Mouse (Mus musculus) cerebellum, postnatal 36 days (tissue): ENCODE measurements at regions not wholly inside any gene's neighbourhood (a gene's known extent, or its start where the extent isn't known, plus 50 kb on each side); places are given as distances from the start of the nearest gene placed in this dataset.

Experiments
- DNase-seq, 2 experiments: peaks; one replicate each; pipeline ENCODE4 v3.0.0; 2021 to 2022; ENCODE audit warnings: mixed read lengths in 2 of 2

- no peak for DNase-seq
These were observed 216.4 kb downstream of the Lmx1a start for GRCm38 (mm10) chr1:167905424-167905823.

- DNase-seq, result no peak
These were observed 223.0 kb downstream of the Lmx1a start for GRCm38 (mm10) chr1:167912074-167912473.

- peak; percentile 71 to 78 for DNase-seq
These were observed 226.0 kb downstream of the Lmx1a start for GRCm38 (mm10) chr1:167914982-167915561.

- no peak for DNase-seq
These were observed 226.7 kb downstream of the Lmx1a start for GRCm38 (mm10) chr1:167915578-167916275.

- DNase-seq, result no peak
These were observed 233.9 kb downstream of the Lmx1a start for GRCm38 (mm10) chr1:167922917-167923316.

GRCm38 (mm10) chr1:167928060-167928467, 239.0 kb downstream of the Lmx1a start:
- no peak for DNase-seq

GRCm38 (mm10) chr1:167929729-167930341, 240.8 kb downstream of the Lmx1a start:
- no peak for DNase-seq

- DNase-seq, result peak in 1 of 2 experiments; percentile 13
These were observed 243.1 kb downstream of the Lmx1a start for GRCm38 (mm10) chr1:167932088-167932487.

- DNase-seq, result no peak
These were observed 247.7 kb downstream of the Lmx1a start for GRCm38 (mm10) chr1:167936726-167937125.

- DNase-seq, result no peak
These were observed 249.1 kb downstream of the Lmx1a start for GRCm38 (mm10) chr1:167938176-167938575.

- peak in 1 of 2 experiments; percentile 11 for DNase-seq
These were observed 253.0 kb downstream of the Lmx1a start for GRCm38 (mm10) chr1:167942037-167942470.

- no peak for DNase-seq
These were observed 254.1 kb downstream of the Lmx1a start for GRCm38 (mm10) chr1:167943121-167943520.

GRCm38 (mm10) chr1:167945615-167946252, 256.7 kb downstream of the Lmx1a start:
- DNase-seq, result no peak

- DNase-seq, result no peak
These were observed 258.8 kb downstream of the Lmx1a start for GRCm38 (mm10) chr1:167947866-167948265.

GRCm38 (mm10) chr1:167951717-167952116, 262.7 kb downstream of the Lmx1a start:
- no peak for DNase-seq

GRCm38 (mm10) chr1:167958531-167958930, 269.5 kb downstream of the Lmx1a start:
- no peak for DNase-seq

GRCm38 (mm10) chr1:167969545-167969944, 280.5 kb downstream of the Lmx1a start:
- DNase-seq, result no peak

GRCm38 (mm10) chr1:167969985-167970384, 280.9 kb downstream of the Lmx1a start:
- DNase-seq, result peak; percentile 3 to 9

GRCm38 (mm10) chr1:167976708-167977107, 287.7 kb downstream of the Lmx1a start:
- no peak for DNase-seq

GRCm38 (mm10) chr1:167979187-167979586, 290.1 kb downstream of the Lmx1a start:
- no peak for DNase-seq

GRCm38 (mm10) chr1:167979588-167979987, 290.6 kb downstream of the Lmx1a start:
- no peak for DNase-seq

GRCm38 (mm10) chr1:167981292-167981691, 292.3 kb downstream of the Lmx1a start:
- DNase-seq, result no peak

- no peak for DNase-seq
These were observed 318.4 kb downstream of the Lmx1a start for GRCm38 (mm10) chr1:168007456-168007855.

- no peak for DNase-seq
These were observed 319.2 kb downstream of the Lmx1a start for GRCm38 (mm10) chr1:168008216-168008615.
